Mouse (Mus musculus): ENCODE measurements around the gene Tnpo1. TPM values are rescaled to one million over a fixed set of nuclear protein-coding genes. Genes with fewer than 3 reads are reported as not detected.
A peak's percentile ranks its signal among the peaks of the same experiment; 100 is the strongest.

Tnpo1 gene
- 10 to 100 TPM; 33.5 to 33.8 TPM for total RNA-seq (2021)
- long read RNA-seq, experiment 1, partial matches to known transcripts, result 0 of 12 reads
- long read RNA-seq, experiment 1, other reads (novel, unspliced or antisense), result 12 of 12 reads
- long read RNA-seq, experiment 2, full-length matches to known transcripts, result 1 of 12 reads
- long read RNA-seq, experiment 2, partial matches to known transcripts, result 0 of 12 reads
- long read RNA-seq, experiment 2, other reads (novel, unspliced or antisense), result 11 of 12 reads

- peak; percentile 93 for DNase-seq
These were observed at the start of gene Tnpo1 for GRCm38 (mm10) chr13:98926213-98926957. Tnpo1 (minus strand) TSS chr13:98926384.

- no peak for DNase-seq
These were observed 45.9 kb upstream of the Tnpo1 start for GRCm38 (mm10) chr13:98972090-98972489.

GRCm38 (mm10) chr13:98971641-98972040 is 45.5 kb upstream of the Tnpo1 start:
- no peak for DNase-seq

GRCm38 (mm10) chr13:98968517-98968916 is 42.3 kb upstream of the Tnpo1 start:
- DNase-seq, result no peak

- no peak for DNase-seq
These were observed 41.8 kb upstream of the Tnpo1 start for GRCm38 (mm10) chr13:98967942-98968341.

GRCm38 (mm10) chr13:98966583-98966982 is 40.4 kb upstream of the Tnpo1 start:
- no peak for DNase-seq

GRCm38 (mm10) chr13:98963612-98964011 is 37.4 kb upstream of the Tnpo1 start:
- DNase-seq, result no peak

GRCm38 (mm10) chr13:98958177-98958576 is 32.0 kb upstream of the Tnpo1 start:
- DNase-seq, result no peak

GRCm38 (mm10) chr13:98956209-98956608 is 30.0 kb upstream of the Tnpo1 start:
- no peak for DNase-seq

- no peak for DNase-seq
These were observed 29.5 kb upstream of the Tnpo1 start for GRCm38 (mm10) chr13:98955676-98956075.

GRCm38 (mm10) chr13:98955226-98955625 is 29.0 kb upstream of the Tnpo1 start:
- DNase-seq, result peak; percentile 19

- no peak for DNase-seq
These were observed 27.6 kb upstream of the Tnpo1 start for GRCm38 (mm10) chr13:98953830-98954229.

- no peak for DNase-seq
These were observed 25.8 kb upstream of the Tnpo1 start for GRCm38 (mm10) chr13:98951951-98952350.

- DNase-seq, result no peak
These were observed 22.0 kb upstream of the Tnpo1 start for GRCm38 (mm10) chr13:98948146-98948545.

GRCm38 (mm10) chr13:98946434-98946833 is 20.2 kb upstream of the Tnpo1 start:
- no peak for DNase-seq

- no peak for DNase-seq
These were observed 19.7 kb upstream of the Tnpo1 start for GRCm38 (mm10) chr13:98945908-98946307.

- no peak for DNase-seq
These were observed 19.2 kb upstream of the Tnpo1 start for GRCm38 (mm10) chr13:98945381-98945780.

- no peak for DNase-seq
These were observed 18.5 kb upstream of the Tnpo1 start for GRCm38 (mm10) chr13:98944620-98945081.

GRCm38 (mm10) chr13:98942360-98942759 is 16.2 kb upstream of the Tnpo1 start:
- DNase-seq, result no peak

- DNase-seq, result no peak
These were observed 15.7 kb upstream of the Tnpo1 start for GRCm38 (mm10) chr13:98941829-98942343.

GRCm38 (mm10) chr13:98937108-98937507 is 10.9 kb upstream of the Tnpo1 start:
- no peak for DNase-seq

GRCm38 (mm10) chr13:98928908-98929307 is 2.7 kb upstream of the Tnpo1 start:
- DNase-seq, result no peak

GRCm38 (mm10) chr13:98926958-98927242 is 716 bp upstream of the Tnpo1 start:
- no peak for DNase-seq
